Mouse (Mus musculus) cerebellum, postnatal 36 days (tissue): ENCODE measurements around the gene Sgcb.
"Not testable (repeated sequence)": the region's sequence is repeated elsewhere in the genome, so short reads cannot be mapped to it uniquely, and the experiment has no call there.

Experiments used
- DNase-seq, 2 experiments: peaks; one replicate each; pipeline ENCODE4 v3.0.0; 2021 to 2022; ENCODE audit warnings: mixed read lengths in 2 of 2

Gene Sgcb

DNA sequence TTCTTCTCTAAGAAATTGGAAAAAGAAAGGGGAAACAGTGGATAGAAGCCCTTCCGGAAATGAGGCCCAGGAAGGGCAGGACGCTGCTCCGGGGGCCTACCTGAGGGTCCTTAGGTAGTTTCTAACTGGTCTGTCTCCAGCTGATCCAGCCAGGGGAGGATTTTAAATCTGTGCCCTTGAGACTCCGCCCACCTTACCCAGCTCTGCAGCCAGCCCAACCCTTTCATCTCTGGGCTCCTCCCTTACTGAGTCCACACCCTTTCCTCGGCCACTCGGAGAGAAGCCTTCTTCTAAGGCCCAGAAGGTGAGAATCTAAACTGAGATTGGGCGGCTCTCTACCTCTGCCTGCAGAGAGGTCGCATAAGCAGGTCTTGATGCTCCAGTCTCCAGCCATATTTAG, 15.3 kb downstream of the Sgcb start, which contains the start of gene Lrrc66:
Gene Lrrc66, minus strand, starts transcription at position 236 of the 400 bp plus-strand sequence.
- DNase-seq: no peak

DNA sequence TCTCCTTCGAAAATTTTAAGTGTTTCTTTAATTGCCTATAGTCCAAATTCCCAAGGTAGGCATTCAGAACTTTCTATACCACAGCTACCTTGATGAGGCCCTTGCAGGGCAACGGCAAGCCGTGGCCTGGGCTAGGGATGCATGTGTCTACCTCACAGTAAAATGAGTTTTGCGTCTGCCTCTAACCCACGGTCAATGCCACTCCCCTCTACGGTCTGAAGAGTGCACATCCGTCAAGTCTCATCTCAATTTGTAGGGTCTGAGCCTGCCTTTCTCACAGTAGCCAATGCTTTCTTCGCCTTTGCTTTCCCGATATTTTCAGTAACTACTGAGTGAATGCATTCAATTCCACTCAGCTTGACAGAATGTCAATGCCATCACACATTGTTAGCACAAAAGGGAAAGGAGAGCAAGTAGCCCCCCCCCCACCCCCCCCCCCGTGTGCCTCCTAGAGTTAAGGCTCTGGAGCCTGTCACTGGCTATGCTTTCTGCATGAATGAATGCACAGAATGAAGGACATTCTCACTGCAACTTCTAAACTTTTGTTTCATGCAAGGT, 16.5 kb downstream of the Sgcb start:
- DNase-seq: no peak

DNA sequence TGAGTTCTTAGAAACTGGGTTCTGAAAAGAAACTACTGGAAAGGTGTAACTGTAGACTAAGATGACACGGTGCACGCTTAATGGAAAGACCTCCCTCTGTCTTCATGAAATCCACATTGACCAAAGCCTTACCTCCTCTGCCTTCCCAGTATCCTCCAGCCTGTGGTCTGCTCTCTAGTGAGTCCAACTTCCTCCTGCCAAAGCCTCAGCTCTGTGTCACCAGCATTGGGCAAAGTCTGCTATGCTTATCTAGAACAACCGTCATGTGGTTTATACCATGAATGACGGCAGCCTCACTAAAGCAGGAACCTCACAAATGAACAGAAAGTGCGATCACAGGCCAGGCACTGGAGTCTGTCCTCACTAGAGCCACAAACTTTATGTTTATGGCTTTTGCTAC, 17.4 kb downstream of the Sgcb start:
- no peak for DNase-seq

- DNase-seq: no peak
Observed at GRCm38 (mm10) chr5:73627991-73628390, 19.6 kb downstream of the Sgcb start.

- no peak for DNase-seq
Observed at GRCm38 (mm10) chr5:73627559-73627958, 20.0 kb downstream of the Sgcb start.

GRCm38 (mm10) chr5:73626842-73627241, 20.7 kb downstream of the Sgcb start:
- DNase-seq: no peak

DNA sequence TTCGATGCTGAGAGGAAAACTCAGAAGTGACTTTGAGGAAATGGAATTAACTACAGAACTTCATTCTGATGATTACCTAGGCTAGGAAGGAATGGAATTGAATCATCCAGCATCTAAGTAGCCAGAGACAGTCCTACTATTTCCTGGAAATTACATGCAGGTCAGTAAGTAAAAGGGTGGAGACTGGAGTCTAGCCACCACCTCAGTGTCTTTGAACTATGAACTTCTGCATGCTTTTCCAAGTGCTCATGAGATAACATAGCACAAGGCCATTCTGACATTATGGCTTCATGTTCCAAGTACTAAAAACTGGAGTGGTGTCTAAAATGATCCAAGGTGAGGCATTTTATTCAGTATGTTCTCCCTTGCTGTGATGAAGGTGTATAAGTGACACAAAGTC, 22.1 kb downstream of the Sgcb start:
- DNase-seq: no peak

GRCm38 (mm10) chr5:73618969-73619368, 28.6 kb downstream of the Sgcb start:
- DNase-seq: no peak

- DNase-seq: no peak
Observed at GRCm38 (mm10) chr5:73615211-73615610, 32.4 kb downstream of the Sgcb start.

- DNase-seq: no peak
Observed at GRCm38 (mm10) chr5:73613296-73613695, 34.3 kb downstream of the Sgcb start.

DNA sequence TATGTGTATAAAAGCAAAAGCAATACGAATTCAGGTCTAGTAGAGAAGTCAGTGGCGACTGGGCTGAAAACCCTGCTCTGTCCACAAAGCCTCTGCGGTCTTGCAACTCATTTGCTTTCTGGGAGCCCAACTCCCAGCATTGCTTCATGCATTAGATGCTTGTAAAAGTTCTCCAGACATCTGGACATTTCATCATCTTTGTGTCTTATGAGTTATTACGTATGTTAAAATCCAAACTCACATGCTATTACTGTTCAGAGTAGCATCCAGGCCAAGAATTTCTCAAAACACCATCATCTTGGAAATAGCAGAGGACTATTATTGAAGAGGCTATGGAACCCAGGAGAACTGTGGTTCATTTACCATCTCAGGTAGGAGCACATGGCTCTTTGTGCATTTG, 36.5 kb downstream of the Sgcb start:
- DNase-seq: no peak

DNA sequence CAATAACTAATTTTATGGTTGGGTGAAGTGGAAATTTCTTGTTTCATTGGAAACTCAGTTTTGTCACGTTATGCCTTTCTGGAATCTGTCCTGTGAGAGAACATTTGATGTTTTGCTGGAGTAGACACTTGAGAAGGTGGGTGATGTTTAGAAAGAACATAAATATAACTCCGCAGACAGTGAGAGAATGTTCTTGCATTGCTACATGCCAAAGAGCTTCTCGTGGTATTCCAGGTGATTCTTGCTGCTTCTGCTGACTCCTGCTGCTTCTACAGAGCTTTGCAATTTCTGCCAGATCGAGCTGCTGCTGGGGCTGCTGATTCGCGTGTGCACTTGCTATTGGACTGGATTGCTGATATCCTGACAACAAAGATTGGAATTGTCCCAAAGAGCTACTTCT, 42.6 kb downstream of the Sgcb start:
- no peak for DNase-seq

- DNase-seq: no peak
Observed at GRCm38 (mm10) chr5:73604542-73604941, 43.0 kb downstream of the Sgcb start.

- DNase-seq: no peak
Observed at GRCm38 (mm10) chr5:73602865-73603264, 44.7 kb downstream of the Sgcb start.

- no peak for DNase-seq
Observed at GRCm38 (mm10) chr5:73601361-73601763, 46.2 kb downstream of the Sgcb start.

GRCm38 (mm10) chr5:73599991-73600390, 47.6 kb downstream of the Sgcb start:
- DNase-seq: no peak

GRCm38 (mm10) chr5:73598943-73599695, 48.5 kb downstream of the Sgcb start:
- DNase-seq: no peak

DNA sequence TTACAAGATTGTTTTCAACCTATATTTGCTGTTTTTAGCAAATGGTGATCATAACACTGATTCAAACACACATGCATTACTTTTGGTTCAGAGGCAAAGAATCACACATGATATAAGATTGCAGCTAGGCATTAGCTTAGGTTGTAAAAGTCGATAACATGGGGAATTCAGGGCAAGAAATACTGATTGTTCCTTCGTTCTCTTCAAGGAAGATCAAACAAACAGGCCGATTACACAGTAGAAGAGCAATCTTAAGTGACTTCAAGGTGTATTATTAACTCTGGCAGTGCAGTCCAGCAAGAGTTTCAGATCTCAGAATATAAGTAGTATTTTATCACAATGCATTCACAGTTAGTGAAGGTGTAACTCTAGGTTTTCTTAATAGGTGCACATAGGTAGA, 60.5 kb downstream of the Sgcb start:
- DNase-seq: no peak

DNA sequence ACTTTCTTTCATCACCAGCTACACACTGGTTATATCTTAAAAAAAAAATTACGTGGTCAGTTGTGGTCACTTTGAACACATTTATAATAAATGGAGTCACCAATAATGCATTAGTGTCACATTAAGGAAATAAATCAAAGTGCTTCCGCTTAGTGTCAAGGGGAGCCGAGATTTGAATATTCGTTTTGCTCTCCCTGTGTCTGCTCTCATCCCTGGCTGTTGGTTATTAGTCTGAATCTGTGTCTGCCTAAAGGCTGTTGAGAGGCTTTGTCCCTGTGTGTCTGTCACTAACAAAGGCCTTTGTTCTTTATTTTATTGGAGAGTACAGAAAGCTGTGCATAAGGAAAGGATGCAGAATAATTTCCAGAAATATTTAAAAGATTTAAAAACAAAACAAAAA, 61.0 kb downstream of the Sgcb start:
- DNase-seq: no peak

GRCm38 (mm10) chr5:73585212-73586115, 62.1 kb downstream of the Sgcb start:
- DNase-seq: peak; percentile 31 to 47

- not testable (repeated sequence) for DNase-seq
Observed at GRCm38 (mm10) chr5:73584011-73584410, 63.6 kb downstream of the Sgcb start.
